Mouse (Mus musculus): Measurements from ENCODE around the gene Cfap70. TPM values are rescaled to one million over a fixed set of nuclear protein-coding genes. Genes with fewer than 3 reads are reported as not detected.

Cfap70 gene
- polyA plus RNA-seq, 1 experiment = not detected

Other genes starting within 250 kb of the Cfap70 start
- not detected in 2 replicates for gene Kcnk16, start 183.0 kb downstream of the Cfap70 start, polyA plus RNA-seq (2012; ENCODE audit: insufficient read depth, insufficient read length, missing spikeins)
- 92.5 and 106 TPM in 2 replicates for gene Nudt13, start 157.5 kb downstream of the Cfap70 start, polyA plus RNA-seq (2012; ENCODE audit: insufficient read depth, insufficient read length, missing spikeins)
- gene Ecd, start 104.1 kb downstream of the Cfap70 start, polyA plus RNA-seq (2012; ENCODE audit: insufficient read depth, insufficient read length, missing spikeins) = 18.7 and 18.9 TPM in 2 replicates
- 51.1 and 52.7 TPM in 2 replicates for gene Fam149b, start 104.1 kb downstream of the Cfap70 start, polyA plus RNA-seq (2012; ENCODE audit: insufficient read depth, insufficient read length, missing spikeins)
- 19.8 and 23.9 TPM in 2 replicates for gene Dnajc9, start 63.3 kb downstream of the Cfap70 start, polyA plus RNA-seq (2012; ENCODE audit: insufficient read depth, insufficient read length, missing spikeins)
- gene Mrps16, start 58.6 kb downstream of the Cfap70 start, polyA plus RNA-seq (2012; ENCODE audit: insufficient read depth, insufficient read length, missing spikeins) = 161 and 166 TPM in 2 replicates
- 77.1 and 98.1 TPM in 2 replicates for gene Anxa7, start 27.9 kb upstream of the Cfap70 start, polyA plus RNA-seq (2012; ENCODE audit: insufficient read depth, insufficient read length, missing spikeins)
- not detected in 2 replicates for gene Mss51, start 44.7 kb upstream of the Cfap70 start, polyA plus RNA-seq (2012; ENCODE audit: insufficient read depth, insufficient read length, missing spikeins)
- 53.9 and 58.3 TPM in 2 replicates for gene Ppp3cb, start 94.3 kb upstream of the Cfap70 start, polyA plus RNA-seq (2012; ENCODE audit: insufficient read depth, insufficient read length, missing spikeins)
- gene Usp54, start 188.8 kb upstream of the Cfap70 start, polyA plus RNA-seq (2012; ENCODE audit: insufficient read depth, insufficient read length, missing spikeins) = 1.5 and 2.0 TPM in 2 replicates
- gene Myoz1, start 204.3 kb upstream of the Cfap70 start, polyA plus RNA-seq (2012; ENCODE audit: insufficient read depth, insufficient read length, missing spikeins) = 27.3 and 47.5 TPM in 2 replicates
- 0.63 and 1.8 TPM in 2 replicates for gene Synpo2l, start 216.1 kb upstream of the Cfap70 start, polyA plus RNA-seq (2012; ENCODE audit: insufficient read depth, insufficient read length, missing spikeins)
- gene Sec24c, start 222.1 kb upstream of the Cfap70 start, polyA plus RNA-seq (2012; ENCODE audit: insufficient read depth, insufficient read length, missing spikeins) = 27.2 and 38.4 TPM in 2 replicates
- gene Fut11, start 242.7 kb upstream of the Cfap70 start, polyA plus RNA-seq (2012; ENCODE audit: insufficient read depth, insufficient read length, missing spikeins) = 1.6 and 3.3 TPM in 2 replicates